Mouse (Mus musculus) heart, postnatal 0 days (tissue): ENCODE data around the gene Gtf2h3. TPM values are rescaled to one million over a fixed set of nuclear protein-coding genes. Genes with fewer than 3 reads are reported as not detected.
"Not testable (repeated sequence)": the region's sequence is repeated elsewhere in the genome, so short reads cannot be mapped to it uniquely, and the experiment has no call there.

ENCODE experiments used
- ATAC-seq: fragments of 200-750 bp; cut with Nextera tagmentation; 2 replicates; pipeline ENCODE4 v1.8.0; 2017; ENCODE audit warnings: low read depth, moderate number of reproducible peaks, moderate library complexity; ENCODE audit not compliant: insufficient read depth
- DNase-seq: peaks from one replicate; pipeline ENCODE4 v3.0.0-alpha.2; 2016; ENCODE audit warnings: low spot score
- H3K27ac ChIP-seq: fragments of 300-500 bp; sonication (generic); 2 replicates; pipeline ENCODE4 v1.5.1; 2014; ENCODE audit warnings: low read depth, mild to moderate bottlenecking
- H3K27me3 ChIP-seq: fragments of 300-500 bp; sonication (generic); 2 replicates; pipeline ENCODE4 v1.6.1; 2014; ENCODE audit warnings: low read length, mixed read lengths; ENCODE audit not compliant: control insufficient read depth, insufficient read depth
- H3K36me3 ChIP-seq: fragments of 300-500 bp; sonication (generic); replicated peaks from 2 replicates; pipeline ENCODE4 v1.6.1; 2014; ENCODE audit warnings: low read length, mixed read lengths; ENCODE audit not compliant: control insufficient read depth, insufficient read depth
- H3K4me1 ChIP-seq: fragments of 300-500 bp; sonication (generic); 2 replicates; pipeline ENCODE4 v1.6.1; 2014; ENCODE audit warnings: antibody characterized with exemption; ENCODE audit not compliant: control insufficient read depth, insufficient read depth
- H3K4me2 ChIP-seq: fragments of 300-500 bp; sonication (generic); 2 replicates; pipeline ENCODE4 v1.6.1; 2014; ENCODE audit warnings: low read depth, mild to moderate bottlenecking, low read length, moderate library complexity
- H3K4me3 ChIP-seq: fragments of 300-500 bp; sonication (generic); 2 replicates; pipeline ENCODE4 v1.5.1; 2014; ENCODE audit warnings: low read depth, low read length
- H3K9ac ChIP-seq: fragments of 300-500 bp; sonication (generic); replicated peaks from 2 replicates; pipeline ENCODE4 v1.6.1; 2014; ENCODE audit warnings: low read depth, low read length, mixed read lengths
- H3K9me3 ChIP-seq: fragments of 300-500 bp; sonication (generic); replicated peaks from 2 replicates; pipeline ENCODE4 v1.6.1; 2016; ENCODE audit warnings: low read length; ENCODE audit not compliant: control insufficient read depth
- CTCF ChIP-seq: IDR thresholded peaks from 2 replicates; pipeline ENCODE4 v1.5.1; 2016; ENCODE audit warnings: antibody characterized with exemption, control low read depth, low read depth
- EP300 ChIP-seq: IDR thresholded peaks from 2 replicates; pipeline ENCODE4 v1.6.1; 2016; ENCODE audit warnings: antibody characterized with exemption, low read depth
- WGBS: fragments of 180-500 bp; shearing (Covaris S2); extraction: QIAGEN DNeasy Blood & Tissue Kit; methylation state at CpG from one replicate; pipeline ENCODE4 v1.1.7; 2014; 5-methylcytosine and 5-hydroxymethylcytosine counted together
- polyA plus RNA-seq: library from polyadenylated mRNA; unstranded; fragments of >200 nt; fragmentation: Nextera tagmentation; extraction: Ambion mirVana; gene quantifications from 2 replicates; pipeline ENCODE4 v1.2.1, GENCODE M21; 2015
- total RNA-seq: library from RNA; depleted of rRNA; stranded (reverse); fragments of >200 nt; gene quantifications from 2 replicates; pipeline ENCODE4 v1.2.3, GENCODE M21; 2014; ENCODE audit warnings: low replicate concordance

The Gtf2h3 gene
- total and polyA plus RNA-seq, 2 experiments from 2014 or later: 18.9 to 21.1 TPM

GRCm38 (mm10) chr5:124582515-124582914 is 3.6 kb downstream of the Gtf2h3 start:
- Histone ChIP-seq H3K4me3 (no peak overlapping the region), H3K4me1 (peaks cover 14% of the 10 kb centered on the region), H3K36me3 (peaks cover 28% of the 10 kb centered on the region), H3K4me2 (no peak overlapping the region), H3K9ac (no peak overlapping the region), H3K27ac (no peak overlapping the region), H3K9me3 (no peaks in the 10 kb centered on the region), H3K27me3 (no peaks in the 10 kb centered on the region)
- no peak for TF ChIP-seq CTCF
- no peak for TF ChIP-seq EP300
- DNase-seq (no peak), ATAC-seq (no peak)
- WGBS: 82% methylated on average over 5 of the region's 5 CpGs

- Histone ChIP-seq H3K27me3 (no peaks in the 10 kb centered on the region), H3K9me3 (no peaks in the 10 kb centered on the region), H3K27ac (no peak overlapping the region), H3K4me1 (no peaks in the 10 kb centered on the region), H3K4me3 (no peak overlapping the region), H3K36me3 (peaks cover 71% of the 10 kb centered on the region), H3K9ac (no peak overlapping the region), H3K4me2 (no peak overlapping the region)
- WGBS: 95% methylated on average over 3 of the region's 3 CpGs
- ATAC-seq (no peak), DNase-seq (no peak)
- no peak for TF ChIP-seq EP300
- no peak for TF ChIP-seq CTCF
These were observed 13.8 kb downstream of the Gtf2h3 start for GRCm38 (mm10) chr5:124592768-124593167.

- peak overlapping the region; percentile 47; the same call in 1 of the 2 replicates for H3K9ac ChIP-seq
- ATAC-seq (peak; percentile 100), DNase-seq (peak; percentile 99)
- H3K36me3 ChIP-seq: peaks cover 28% of the 10 kb centered on the region
- no peaks in the 10 kb centered on the region for H3K27me3 ChIP-seq
- H3K4me1 ChIP-seq: peaks cover 6% of the 10 kb centered on the region; the same call in 1 of the 2 replicates
- H3K4me3 ChIP-seq: peak overlapping the region; percentile 64
- H3K4me2 ChIP-seq: peak overlapping the region; percentile 82
- WGBS: 10% methylated on average over 30 of the region's 30 CpGs
- no peaks in the 10 kb centered on the region for H3K9me3 ChIP-seq
- TF ChIP-seq EP300 (no peak), CTCF (no peak)
- no peak overlapping the region for H3K27ac ChIP-seq
These were observed 19.6 kb downstream of the Gtf2h3 start for GRCm38 (mm10) chr5:124598224-124599174.

- WGBS: 45% methylated on average over 8 of the region's 8 CpGs
- H3K36me3 ChIP-seq: peaks cover 16% of the 10 kb centered on the region
- not testable (repeated sequence) for DNase-seq, H3K9me3 ChIP-seq, H3K4me3 ChIP-seq, H3K9ac ChIP-seq, H3K27ac ChIP-seq, ATAC-seq, H3K4me1 ChIP-seq, H3K27me3 ChIP-seq, H3K4me2 ChIP-seq
These were observed 20.8 kb downstream of the Gtf2h3 start for GRCm38 (mm10) chr5:124599726-124600125.

- no peak overlapping the region for H3K4me2 ChIP-seq
- no peak for ATAC-seq
- H3K9ac ChIP-seq: no peak overlapping the region
- 65% methylated on average over 5 of the region's 5 CpGs for WGBS
- H3K4me3 ChIP-seq: no peak overlapping the region
- TF ChIP-seq EP300 (no peak), CTCF (peak; percentile 64)
- H3K27ac ChIP-seq: no peak overlapping the region
- peaks cover 6% of the 10 kb centered on the region; the same call in 1 of the 2 replicates for H3K4me1 ChIP-seq
- no peak for DNase-seq
- H3K27me3 ChIP-seq: no peaks in the 10 kb centered on the region
- H3K36me3 ChIP-seq: no peaks in the 10 kb centered on the region
- H3K9me3 ChIP-seq: no peaks in the 10 kb centered on the region
These were observed 23.4 kb downstream of the Gtf2h3 start for GRCm38 (mm10) chr5:124602349-124602748.
